Mouse (Mus musculus) cerebellum, adult 11 months (tissue): ENCODE measurements at regions not wholly inside any gene's neighbourhood (a gene's known extent, or its start where the extent isn't known, plus 50 kb on each side); places are given as distances from the start of the nearest gene placed in this dataset.

Experiments
- DNase-seq: peaks from one replicate; pipeline ENCODE4 v3.0.0; 2022

DNA sequence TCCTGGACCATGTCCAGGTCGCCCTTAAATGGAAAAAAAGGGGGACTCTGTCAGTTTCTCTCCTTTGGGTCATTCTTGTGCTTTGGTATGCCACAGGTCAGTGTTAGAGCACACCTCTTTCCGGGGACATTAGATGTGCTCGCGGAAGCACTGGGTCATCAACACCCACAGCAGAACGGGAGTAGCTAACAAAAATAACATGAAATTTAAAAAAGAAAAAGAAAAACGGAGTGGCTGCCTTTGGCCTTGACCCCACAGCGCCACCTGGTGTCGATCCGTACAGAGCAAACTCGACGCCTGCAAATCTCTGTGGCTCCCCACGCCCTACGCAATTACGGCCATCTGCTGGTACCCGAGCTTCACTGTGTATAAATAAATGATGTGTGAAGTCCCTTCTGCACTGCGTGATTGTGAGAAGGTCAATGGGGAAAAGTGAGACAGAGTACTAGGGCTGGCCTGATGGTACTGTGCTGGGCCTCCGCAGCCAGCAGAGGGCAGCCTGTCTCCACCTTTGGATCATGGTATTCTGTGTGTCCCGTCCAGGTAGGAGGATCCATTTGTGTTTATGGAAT lies 99.0 kb upstream of the Slc7a12 start:
- peak; percentile 16 for DNase-seq

DNA sequence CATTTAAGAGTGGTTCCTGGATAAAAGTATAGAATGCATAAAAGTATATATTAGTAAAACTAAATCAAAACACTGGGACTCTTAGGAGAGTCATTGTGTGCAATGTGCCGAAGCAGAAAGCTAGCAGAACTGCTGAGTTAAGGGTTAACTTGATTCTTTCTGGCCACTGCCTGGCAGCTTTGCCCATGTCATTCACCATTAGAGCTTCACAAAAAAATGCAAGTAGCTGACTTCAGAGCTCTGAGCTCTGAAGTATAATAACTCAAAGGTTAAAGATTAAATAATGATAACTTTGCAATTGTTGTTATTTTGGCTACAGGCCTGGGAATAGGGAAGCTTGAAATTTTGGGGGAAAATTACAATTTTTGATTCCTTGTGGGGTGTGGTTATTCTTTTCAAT lies 89.8 kb upstream of the Slc7a12 start:
- no peak for DNase-seq

DNA sequence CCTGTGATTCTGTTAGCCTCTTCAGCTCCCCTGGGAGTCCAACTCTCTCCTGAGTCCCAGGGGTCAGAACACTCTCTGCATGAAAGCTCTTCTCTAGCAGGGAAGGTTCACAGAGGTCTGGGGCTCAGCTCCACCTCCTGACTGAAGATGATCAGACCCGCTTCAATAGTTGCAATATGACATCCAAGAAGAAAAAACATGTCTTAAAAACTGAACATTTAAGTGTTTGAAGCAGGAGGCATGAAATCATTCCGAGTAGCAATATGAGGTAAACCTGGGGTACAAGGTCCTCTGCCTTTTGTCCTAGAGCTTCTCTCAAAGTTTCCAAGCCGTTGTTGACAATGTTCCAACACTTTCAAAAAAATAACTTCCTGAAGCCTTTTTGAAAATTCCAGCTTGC lies 81.8 kb upstream of the Slc7a12 start:
- DNase-seq = no peak

DNA sequence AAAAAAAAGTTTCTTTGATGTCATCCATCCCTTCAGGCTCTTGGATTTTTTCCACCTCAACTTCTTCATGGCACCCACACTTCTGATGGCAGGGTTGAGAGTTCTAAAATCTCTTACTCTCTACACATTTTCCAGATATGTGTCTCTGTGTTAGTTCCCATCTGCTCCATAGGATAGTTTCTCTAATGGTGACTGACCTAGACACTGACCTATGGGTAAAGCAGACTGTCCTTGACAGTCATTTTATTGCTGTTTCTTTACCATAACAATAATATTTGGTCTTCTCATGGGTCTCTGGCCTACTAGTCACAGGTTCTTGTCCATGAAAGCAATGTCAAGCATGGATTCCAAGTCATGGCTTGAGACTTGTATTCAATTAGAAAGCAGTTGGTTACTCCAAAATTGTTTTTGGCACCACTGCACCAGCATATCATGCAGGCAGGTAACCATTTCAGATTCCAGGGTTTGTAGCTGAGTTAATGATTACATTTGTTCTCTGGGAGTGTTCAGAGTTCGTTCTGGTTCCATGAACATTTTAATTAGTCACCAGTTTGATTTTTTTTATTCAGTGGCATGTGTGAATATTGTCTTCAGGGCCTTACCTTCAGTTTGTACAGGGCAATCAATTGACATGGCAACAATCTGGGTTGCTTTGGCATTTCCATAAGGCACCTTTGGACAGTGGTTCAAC lies 71.9 kb upstream of the Slc7a12 start:
- no peak for DNase-seq
